Mouse (Mus musculus): ENCODE measurements around the gene Impg1. TPM values are rescaled to one million over a fixed set of nuclear protein-coding genes. Genes with fewer than 3 reads are reported as not detected.
"Not testable (repeated sequence)": the region's sequence is repeated elsewhere in the genome, so short reads cannot be mapped to it uniquely, and the experiment has no call there.

Gene Impg1
- polyA plus RNA-seq, 1 experiment from 2014 or later = 0.09 TPM

GRCm38 (mm10) chr9:80333998-80334605 is 131.2 kb downstream of the Impg1 start:
- H3K36me3 ChIP-seq (ENCODE audit: control insufficient read depth, insufficient read depth, low read length) = no peaks in the 10 kb centered on the region
- H3K27me3 ChIP-seq (ENCODE audit: control insufficient read depth, insufficient read depth, low read length) = no peaks in the 10 kb centered on the region
- H3K27ac ChIP-seq (ENCODE audit: low read length) = no peak overlapping the region
- peak overlapping the region; percentile 27; the same call in 1 of the 2 replicates for H3K4me2 ChIP-seq (ENCODE audit: low read depth, low read length)
- H3K4me3 ChIP-seq (replicated peaks; ENCODE audit: low read length) = no peak overlapping the region; the same call in 1 of the 2 replicates
- H3K9ac ChIP-seq (ENCODE audit: low read length) = no peak overlapping the region
- WGBS = 54% methylated on average over 14 of the region's 14 CpGs
- ATAC-seq (ENCODE audit: insufficient read depth, low FRiP score) = no peak
- no peaks in the 10 kb centered on the region for H3K4me1 ChIP-seq (ENCODE audit: control insufficient read depth, insufficient read depth, low read length)
- H3K9me3 ChIP-seq (replicated peaks; ENCODE audit: control insufficient read depth, low read length) = no peaks in the 10 kb centered on the region

GRCm38 (mm10) chr9:80333466-80333865 is 131.8 kb downstream of the Impg1 start:
- H3K9me3 ChIP-seq (replicated peaks; ENCODE audit: control insufficient read depth, low read length) = no peaks in the 10 kb centered on the region
- no peak overlapping the region for H3K27ac ChIP-seq (ENCODE audit: low read length)
- H3K4me3 ChIP-seq (replicated peaks; ENCODE audit: low read length) = no peak overlapping the region; the same call in 1 of the 2 replicates
- no peaks in the 10 kb centered on the region for H3K36me3 ChIP-seq (ENCODE audit: control insufficient read depth, insufficient read depth, low read length)
- no peak overlapping the region for H3K9ac ChIP-seq (ENCODE audit: low read length)
- no peaks in the 10 kb centered on the region for H3K4me1 ChIP-seq (ENCODE audit: control insufficient read depth, insufficient read depth, low read length)
- 35% methylated on average over 8 of the region's 8 CpGs for WGBS
- no peak for ATAC-seq (ENCODE audit: insufficient read depth, low FRiP score)
- no peaks in the 10 kb centered on the region for H3K27me3 ChIP-seq (ENCODE audit: control insufficient read depth, insufficient read depth, low read length)
- H3K4me2 ChIP-seq (ENCODE audit: low read depth, low read length) = peak overlapping the region; percentile 27; the same call in 1 of the 2 replicates

- WGBS = 18% methylated on average over 14 of the region's 14 CpGs
- Histone ChIP-seq H3K4me3 (replicated peaks; ENCODE audit: low read length) (peak overlapping the region; percentile 42), H3K9me3 (replicated peaks; ENCODE audit: control insufficient read depth, low read length) (no peaks in the 10 kb centered on the region), H3K36me3 (ENCODE audit: control insufficient read depth, insufficient read depth, low read length) (no peaks in the 10 kb centered on the region), H3K9ac (ENCODE audit: low read length) (peak overlapping the region; percentile 67), H3K27me3 (ENCODE audit: control insufficient read depth, insufficient read depth, low read length) (no peaks in the 10 kb centered on the region), H3K4me1 (ENCODE audit: control insufficient read depth, insufficient read depth, low read length) (no peaks in the 10 kb centered on the region), H3K4me2 (ENCODE audit: low read depth, low read length) (peak overlapping the region; percentile 68), H3K27ac (ENCODE audit: low read length) (no peak overlapping the region)
- ATAC-seq (ENCODE audit: insufficient read depth, low FRiP score) = peak; percentile 68
These were observed 133.1 kb downstream of the Impg1 start for GRCm38 (mm10) chr9:80332153-80332552.

- not testable (repeated sequence) for H3K36me3 ChIP-seq (ENCODE audit: control insufficient read depth, insufficient read depth, low read length); ATAC-seq (ENCODE audit: insufficient read depth, low FRiP score); H3K4me1 ChIP-seq (ENCODE audit: control insufficient read depth, insufficient read depth, low read length); H3K4me3 ChIP-seq (replicated peaks; ENCODE audit: low read length); H3K9me3 ChIP-seq (replicated peaks; ENCODE audit: control insufficient read depth, low read length); H3K9ac ChIP-seq (ENCODE audit: low read length); H3K27ac ChIP-seq (ENCODE audit: low read length); H3K4me2 ChIP-seq (ENCODE audit: low read depth, low read length); H3K27me3 ChIP-seq (ENCODE audit: control insufficient read depth, insufficient read depth, low read length)
- WGBS = 94% methylated on average over 2 of the region's 2 CpGs
These were observed 144.0 kb downstream of the Impg1 start for GRCm38 (mm10) chr9:80321051-80321887.

- Histone ChIP-seq H3K4me3 (replicated peaks; ENCODE audit: low read length) (no peak overlapping the region), H3K36me3 (ENCODE audit: control insufficient read depth, insufficient read depth, low read length) (no peaks in the 10 kb centered on the region), H3K27me3 (ENCODE audit: control insufficient read depth, insufficient read depth, low read length) (no peaks in the 10 kb centered on the region), H3K4me2 (ENCODE audit: low read depth, low read length) (no peak overlapping the region), H3K27ac (ENCODE audit: low read length) (no peak overlapping the region), H3K9ac (ENCODE audit: low read length) (no peak overlapping the region), H3K9me3 (replicated peaks; ENCODE audit: control insufficient read depth, low read length) (no peaks in the 10 kb centered on the region), H3K4me1 (ENCODE audit: control insufficient read depth, insufficient read depth, low read length) (no peaks in the 10 kb centered on the region)
- no peak for ATAC-seq (ENCODE audit: insufficient read depth, low FRiP score)
- 78% methylated on average over 6 of the region's 6 CpGs for WGBS
These were observed 147.3 kb downstream of the Impg1 start for GRCm38 (mm10) chr9:80318027-80318426.

- Histone ChIP-seq H3K27ac (ENCODE audit: low read length) (no peak overlapping the region), H3K4me3 (replicated peaks; ENCODE audit: low read length) (no peak overlapping the region), H3K36me3 (ENCODE audit: control insufficient read depth, insufficient read depth, low read length) (no peaks in the 10 kb centered on the region), H3K27me3 (ENCODE audit: control insufficient read depth, insufficient read depth, low read length) (no peaks in the 10 kb centered on the region), H3K9ac (ENCODE audit: low read length) (no peak overlapping the region), H3K9me3 (replicated peaks; ENCODE audit: control insufficient read depth, low read length) (no peaks in the 10 kb centered on the region), H3K4me1 (ENCODE audit: control insufficient read depth, insufficient read depth, low read length) (no peaks in the 10 kb centered on the region), H3K4me2 (ENCODE audit: low read depth, low read length) (no peak overlapping the region)
- ATAC-seq (ENCODE audit: insufficient read depth, low FRiP score) = no peak
- WGBS = 93% methylated on average over 6 of the region's 6 CpGs
These were observed 149.4 kb downstream of the Impg1 start for GRCm38 (mm10) chr9:80315922-80316321.

- no peaks in the 10 kb centered on the region for H3K36me3 ChIP-seq (ENCODE audit: control insufficient read depth, insufficient read depth, low read length)
- ATAC-seq (ENCODE audit: insufficient read depth, low FRiP score) = peak; percentile 76
- no peaks in the 10 kb centered on the region for H3K9me3 ChIP-seq (replicated peaks; ENCODE audit: control insufficient read depth, low read length)
- no peak overlapping the region for H3K9ac ChIP-seq (ENCODE audit: low read length)
- no peaks in the 10 kb centered on the region for H3K4me1 ChIP-seq (ENCODE audit: control insufficient read depth, insufficient read depth, low read length)
- WGBS = 56% methylated on average over 5 of the region's 5 CpGs
- H3K27me3 ChIP-seq (ENCODE audit: control insufficient read depth, insufficient read depth, low read length) = no peaks in the 10 kb centered on the region
- no peak overlapping the region for H3K4me2 ChIP-seq (ENCODE audit: low read depth, low read length)
- H3K4me3 ChIP-seq (replicated peaks; ENCODE audit: low read length) = no peak overlapping the region
- no peak overlapping the region for H3K27ac ChIP-seq (ENCODE audit: low read length)
These were observed 151.7 kb downstream of the Impg1 start for GRCm38 (mm10) chr9:80313610-80314009.

GRCm38 (mm10) chr9:80307629-80308028 is 157.7 kb downstream of the Impg1 start:
- no peak for ATAC-seq (ENCODE audit: insufficient read depth, low FRiP score)
- Histone ChIP-seq H3K4me2 (ENCODE audit: low read depth, low read length) (no peak overlapping the region), H3K9ac (ENCODE audit: low read length) (no peak overlapping the region), H3K36me3 (ENCODE audit: control insufficient read depth, insufficient read depth, low read length) (peaks cover 11% of the 10 kb centered on the region; the same call in 1 of the 2 replicates), H3K27me3 (ENCODE audit: control insufficient read depth, insufficient read depth, low read length) (no peaks in the 10 kb centered on the region), H3K27ac (ENCODE audit: low read length) (no peak overlapping the region), H3K4me3 (replicated peaks; ENCODE audit: low read length) (no peak overlapping the region), H3K9me3 (replicated peaks; ENCODE audit: control insufficient read depth, low read length) (no peaks in the 10 kb centered on the region), H3K4me1 (ENCODE audit: control insufficient read depth, insufficient read depth, low read length) (no peaks in the 10 kb centered on the region)
- WGBS = 87% methylated on average over 13 of the region's 13 CpGs

GRCm38 (mm10) chr9:80306853-80307252 is 158.4 kb downstream of the Impg1 start:
- H3K4me2 ChIP-seq (ENCODE audit: low read depth, low read length) = no peak overlapping the region
- H3K4me3 ChIP-seq (replicated peaks; ENCODE audit: low read length) = no peak overlapping the region
- no peak overlapping the region for H3K27ac ChIP-seq (ENCODE audit: low read length)
- H3K9ac ChIP-seq (ENCODE audit: low read length) = no peak overlapping the region
- no peaks in the 10 kb centered on the region for H3K9me3 ChIP-seq (replicated peaks; ENCODE audit: control insufficient read depth, low read length)
- H3K36me3 ChIP-seq (ENCODE audit: control insufficient read depth, insufficient read depth, low read length) = peaks cover 11% of the 10 kb centered on the region; the same call in 1 of the 2 replicates
- no peaks in the 10 kb centered on the region for H3K27me3 ChIP-seq (ENCODE audit: control insufficient read depth, insufficient read depth, low read length)
- ATAC-seq (ENCODE audit: insufficient read depth, low FRiP score) = no peak
- 70% methylated on average over 11 of the region's 11 CpGs for WGBS
- H3K4me1 ChIP-seq (ENCODE audit: control insufficient read depth, insufficient read depth, low read length) = no peaks in the 10 kb centered on the region

Data from stomach, embryonic 16.5 days (tissue).